Mouse (Mus musculus): ENCODE data around the gene 1700012B09Rik.

The 1700012B09Rik gene

DNA sequence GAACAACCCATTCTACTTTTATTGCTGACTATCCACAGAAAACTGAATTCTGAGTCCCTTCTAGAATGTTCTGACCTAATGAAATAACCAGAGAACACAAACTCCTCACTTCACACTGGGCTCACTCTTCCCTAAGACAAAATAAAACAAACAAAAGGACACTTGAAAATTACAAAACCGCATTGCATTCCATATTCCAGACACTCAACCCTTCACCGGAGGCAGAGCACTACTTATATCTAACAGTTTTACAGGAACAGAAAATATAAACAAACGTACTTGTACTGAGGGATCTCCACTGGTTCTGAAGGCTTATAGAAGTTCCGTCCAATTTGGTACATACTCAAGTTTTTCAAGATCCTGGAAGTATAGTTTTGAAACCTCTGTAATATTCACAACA lies 42.5 kb downstream of the 1700012B09Rik start:
- DNase-seq: no peak

DNA sequence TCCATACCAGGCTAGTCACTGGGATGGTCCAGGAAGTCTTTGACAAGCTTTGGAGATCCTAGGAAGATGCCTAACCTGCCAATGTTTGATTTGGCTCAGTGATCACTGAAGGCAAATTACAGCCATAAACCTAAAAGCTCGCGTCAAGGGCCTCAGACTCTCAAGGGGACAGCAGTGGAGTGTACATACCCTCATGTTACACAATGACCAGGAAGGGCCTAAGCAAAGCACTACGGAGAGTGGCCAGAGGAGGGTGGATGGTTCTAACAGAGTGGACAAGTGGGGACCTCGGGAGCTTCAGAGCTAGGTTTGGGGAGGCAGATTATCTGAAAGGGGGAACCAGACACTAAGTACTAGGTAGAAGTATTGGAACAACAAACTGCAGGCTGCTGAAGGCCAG lies 44.2 kb downstream of the 1700012B09Rik start:
- no peak for DNase-seq

DNA sequence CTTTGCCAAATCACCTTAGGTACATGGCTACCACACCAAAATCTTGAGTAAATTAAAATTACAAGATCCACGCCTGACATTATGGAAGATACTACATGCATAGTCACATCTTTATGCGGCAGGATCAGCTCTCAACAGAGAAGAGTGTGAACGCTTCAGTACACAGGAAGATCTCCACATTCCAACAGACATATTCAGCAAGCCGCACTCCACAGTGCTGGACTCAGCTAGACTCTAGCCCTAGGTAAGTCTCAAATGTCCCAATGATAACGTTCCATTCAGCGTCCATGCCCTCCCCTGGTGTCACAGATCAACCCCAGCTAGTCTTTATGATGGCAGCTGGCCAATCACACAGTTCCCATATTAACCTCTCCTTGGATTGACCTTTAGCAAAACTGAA lies 44.8 kb downstream of the 1700012B09Rik start:
- DNase-seq: no peak

DNA sequence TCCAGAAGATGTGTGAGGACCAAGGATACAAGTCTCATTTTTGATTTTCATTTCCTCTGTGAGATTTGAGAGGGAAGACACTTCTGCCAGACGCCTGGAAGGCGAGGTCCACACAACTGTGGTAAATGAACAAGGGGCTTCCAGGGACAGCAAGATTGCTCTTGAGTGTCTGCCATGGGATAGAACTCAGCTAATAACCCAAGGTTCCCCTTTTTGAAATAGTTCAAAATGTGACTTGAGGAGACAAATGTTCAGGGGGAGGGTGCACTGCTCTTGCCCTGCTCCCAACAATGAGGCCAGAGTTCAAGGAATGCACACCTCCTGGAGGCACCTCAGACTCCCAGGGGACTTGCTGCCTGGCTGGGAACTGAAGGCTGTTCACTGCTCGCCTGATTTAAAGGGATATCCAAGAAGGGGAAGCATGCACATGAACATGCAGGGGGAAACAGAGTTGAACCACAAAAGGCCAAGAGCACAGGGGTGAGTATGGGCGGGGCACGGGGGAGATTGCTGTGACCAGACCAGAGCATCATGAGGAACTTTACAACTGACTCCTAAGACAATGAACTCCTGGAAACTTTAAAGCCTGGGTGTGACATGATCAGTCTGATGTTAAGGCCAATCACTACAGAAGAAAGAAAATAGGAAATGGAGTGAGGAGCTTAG lies 45.9 kb downstream of the 1700012B09Rik start:
- no peak for DNase-seq

DNA sequence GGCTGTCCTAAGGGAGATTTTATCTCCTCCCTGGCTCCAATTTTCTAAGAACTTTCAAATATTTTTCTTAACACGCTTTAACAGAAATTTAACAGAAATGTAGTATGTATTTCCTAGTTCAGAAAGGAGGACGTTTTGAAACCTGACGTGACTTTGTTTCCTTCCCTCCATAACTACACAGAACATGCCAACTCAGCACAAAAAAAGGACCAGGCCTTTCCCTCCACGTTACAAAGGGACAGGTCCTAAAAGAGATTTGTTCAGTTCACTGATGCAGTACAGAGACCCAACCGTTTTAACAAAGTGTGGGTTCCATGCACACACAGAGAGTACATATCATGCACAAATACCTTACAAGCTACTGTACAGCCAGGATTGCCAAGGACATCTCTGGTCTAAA lies 49.2 kb downstream of the 1700012B09Rik start:
- DNase-seq: no peak

DNA sequence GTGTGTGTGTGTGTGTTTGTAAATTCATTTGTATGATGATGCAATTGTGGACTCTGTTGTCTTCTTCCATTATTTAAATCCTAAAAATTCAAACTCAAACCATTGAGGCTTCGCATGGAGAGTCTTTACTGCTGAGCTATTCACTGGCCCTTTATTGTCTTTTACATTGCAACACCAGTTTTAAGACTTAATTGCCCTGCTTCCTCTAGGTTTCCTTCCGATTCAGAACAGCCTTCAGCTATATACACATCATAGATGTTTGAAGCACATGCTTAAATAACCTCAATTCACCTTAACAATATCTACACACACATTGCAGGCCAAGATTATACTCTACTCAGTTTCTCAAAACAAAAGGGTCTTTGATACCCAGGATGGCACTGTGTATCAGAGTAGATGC lies 50.4 kb downstream of the 1700012B09Rik start:
- DNase-seq: no peak

DNA sequence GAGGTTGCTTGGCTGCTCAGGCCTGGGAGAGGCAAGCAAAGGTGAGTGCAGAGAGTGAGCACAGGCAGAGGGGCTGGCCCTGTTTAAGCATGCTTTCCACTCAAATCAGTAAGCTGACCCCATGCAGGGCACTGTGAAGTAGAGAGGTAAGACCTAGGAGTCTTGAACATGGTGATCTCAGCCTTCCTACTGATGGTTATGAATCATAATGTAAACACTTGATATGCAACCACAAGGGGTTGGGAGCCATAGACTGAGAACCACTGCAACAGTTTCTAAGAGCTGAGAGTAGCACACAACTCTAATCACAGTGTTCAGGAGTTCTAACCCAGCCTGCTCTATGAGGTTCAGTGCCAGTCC lies 52.5 kb downstream of the 1700012B09Rik start:
- no peak for DNase-seq

DNA sequence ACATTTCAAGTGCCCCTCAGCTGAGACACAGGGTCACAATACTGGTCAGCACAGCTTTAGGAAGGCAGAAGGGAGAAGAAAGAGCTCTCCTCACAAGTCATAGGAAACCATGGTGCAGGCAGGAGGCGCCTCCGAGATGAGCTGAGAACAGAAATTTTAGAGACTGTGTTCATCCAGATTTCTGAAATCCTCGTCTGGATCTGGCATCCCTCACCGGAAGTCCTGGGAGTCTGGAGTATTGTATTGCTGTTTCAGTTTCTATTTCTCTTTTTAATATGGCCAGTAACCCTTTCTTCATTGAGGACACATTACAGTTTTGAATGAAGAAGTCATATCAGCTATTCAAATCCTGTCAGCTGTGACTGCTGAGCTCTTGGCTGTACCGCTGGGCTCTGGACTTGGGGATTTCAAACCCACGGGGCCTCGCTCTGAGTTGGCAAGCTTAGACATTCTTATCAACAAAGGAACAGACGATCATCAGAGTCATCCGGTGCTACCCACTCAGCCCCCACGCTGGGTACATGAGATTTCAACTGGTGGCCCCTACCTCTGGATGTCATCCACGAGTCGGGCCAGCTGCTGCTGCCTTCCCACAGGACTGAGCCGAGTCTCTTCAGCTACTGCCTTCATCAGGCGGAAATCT lies 53.0 kb downstream of the 1700012B09Rik start:
- no peak for DNase-seq

DNA sequence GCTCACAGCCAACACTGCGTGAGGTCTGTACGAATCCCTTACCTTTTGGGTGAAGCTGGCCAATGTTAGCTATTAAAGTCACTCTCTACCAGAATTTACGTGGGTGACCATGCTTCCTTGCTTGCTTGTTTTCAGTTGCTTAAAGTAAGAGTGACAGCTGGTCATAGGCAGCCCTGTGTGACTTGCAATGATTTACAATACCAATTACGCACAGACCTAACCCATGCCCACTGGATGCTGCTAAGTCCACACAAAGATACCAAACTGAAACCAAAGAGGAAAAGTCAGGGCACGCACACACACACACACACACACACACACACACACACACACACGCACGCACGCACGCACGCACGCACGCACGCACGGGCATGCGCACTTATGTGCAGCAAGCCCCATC lies 55.6 kb downstream of the 1700012B09Rik start:
- no peak for DNase-seq

DNA sequence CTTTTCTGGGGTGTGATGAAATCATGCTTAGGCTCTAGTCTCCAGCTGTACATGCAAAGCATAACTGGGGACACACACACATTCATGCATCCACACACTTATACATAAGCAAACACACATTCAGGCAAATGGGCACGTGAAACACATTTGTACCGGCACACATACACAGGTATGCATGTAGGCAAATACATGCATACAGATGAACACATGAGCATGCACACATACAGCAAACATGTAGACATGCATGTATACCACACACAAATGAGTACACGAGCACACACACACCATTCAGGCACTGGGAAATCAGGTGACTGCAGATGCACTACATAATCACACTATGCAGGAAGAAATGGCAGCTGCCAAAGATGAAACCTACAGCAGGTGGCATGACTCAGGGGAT lies 59.9 kb downstream of the 1700012B09Rik start:
- no peak for DNase-seq

All from B cell, adult 2 months (primary cell).